Mouse (Mus musculus) MEL (cell line): ENCODE results near the gene Sgcg. TPM values are rescaled to one million over a fixed set of nuclear protein-coding genes. Genes with fewer than 3 reads are reported as not detected.

Experiments used
- polyA plus RNA-seq, 2 experiments: library from polyadenylated mRNA; stranded (reverse) in 1 of 2; unstranded in 1 of 2; fragments of >175 nt in 1 of 2; fragments of >200 nt in 1 of 2; gene quantifications; 2 replicates each; pipeline versions ENCODE4 v1.2.1 to v1.2.4; 2012; ENCODE audit warnings: low replicate concordance in 2 of 2, low read depth in 1 of 2; ENCODE audit not compliant: insufficient read length in 2 of 2, insufficient read depth in 1 of 2, missing spikeins in 1 of 2
- total RNA-seq: library from RNA; depleted of rRNA; stranded (reverse); fragments of 300-350 nt; gene quantifications from 2 replicates; pipeline ENCODE4 v1.2.3, GENCODE M21; 2012; rRNA removed

Sgcg gene
- total and polyA plus RNA-seq, 3 experiments, result not detected

Other genes with a start within 250 kb of the Sgcg start
- gene Tnfrsf19, start 212.0 kb downstream of the Sgcg start, total RNA-seq, result not detected in 2 replicates
- not detected for gene Tnfrsf19, start 212.0 kb downstream of the Sgcg start, polyA plus RNA-seq
- 12.1 and 12.9 TPM in 2 replicates for gene Sacs, start 120.0 kb downstream of the Sgcg start, total RNA-seq
- 10 to 100 TPM; 10.9 to 32.0 TPM for gene Sacs, start 120.0 kb downstream of the Sgcg start, polyA plus RNA-seq
- gene Arl11, start 51.3 kb upstream of the Sgcg start, total RNA-seq, result 0.12 and 0.16 TPM in 2 replicates
- under 1 TPM in 1 of 2 experiments, not detected in 1; 0.68 TPM for gene Arl11, start 51.3 kb upstream of the Sgcg start, polyA plus RNA-seq
- 1.0 and 1.2 TPM in 2 replicates for gene Ebpl, start 101.9 kb upstream of the Sgcg start, total RNA-seq
- gene Ebpl, start 101.9 kb upstream of the Sgcg start, polyA plus RNA-seq, result 10 to 100 TPM in 1 of 2 experiments, 1 to 10 TPM in 1; 3.4 to 14.3 TPM
- gene Kpna3, start 181.4 kb upstream of the Sgcg start, total RNA-seq, result 22.7 and 24.3 TPM in 2 replicates
- gene Kpna3, start 181.4 kb upstream of the Sgcg start, polyA plus RNA-seq, result 100 to 1,000 TPM in 1 of 2 experiments, 10 to 100 TPM in 1; 51.3 to 309 TPM